Mouse (Mus musculus) left cerebral cortex, adult 9 months (tissue): Measurements from ENCODE around the gene Wwc1.

Experiments used
- DNase-seq, 2 experiments: peaks; one replicate each; pipeline ENCODE4 v3.0.0; 2022; ENCODE audit warnings: low spot score in 2 of 2

Gene Wwc1

GRCm38 (mm10) chr11:35933402-35934085, 46.8 kb downstream of the Wwc1 start:
- peak; percentile 32 to 38 for DNase-seq

- no peak for DNase-seq
These were observed 48.0 kb downstream of the Wwc1 start for GRCm38 (mm10) chr11:35932121-35932885.

GRCm38 (mm10) chr11:35930511-35931060, 49.7 kb downstream of the Wwc1 start:
- peak in 1 of 2 experiments; percentile 50 for DNase-seq

GRCm38 (mm10) chr11:35928453-35928852, 51.9 kb downstream of the Wwc1 start:
- no peak for DNase-seq

- DNase-seq, result peak in 1 of 2 experiments; percentile 78
These were observed 53.0 kb downstream of the Wwc1 start for GRCm38 (mm10) chr11:35927309-35927708.

GRCm38 (mm10) chr11:35925592-35925991, 54.7 kb downstream of the Wwc1 start:
- DNase-seq, result no peak

GRCm38 (mm10) chr11:35922205-35922873, 58.0 kb downstream of the Wwc1 start:
- no peak for DNase-seq

- no peak for DNase-seq
These were observed 59.6 kb downstream of the Wwc1 start for GRCm38 (mm10) chr11:35920776-35921175.

- no peak for DNase-seq
These were observed 60.3 kb downstream of the Wwc1 start for GRCm38 (mm10) chr11:35919856-35920503.

- DNase-seq, result no peak
These were observed 60.9 kb downstream of the Wwc1 start for GRCm38 (mm10) chr11:35919383-35919782.

GRCm38 (mm10) chr11:35916466-35917185, 63.7 kb downstream of the Wwc1 start:
- no peak for DNase-seq

- DNase-seq, result no peak
These were observed 64.8 kb downstream of the Wwc1 start for GRCm38 (mm10) chr11:35915546-35915945.

- no peak for DNase-seq
These were observed 66.8 kb downstream of the Wwc1 start for GRCm38 (mm10) chr11:35913418-35914044.

GRCm38 (mm10) chr11:35904955-35905550, 75.3 kb downstream of the Wwc1 start:
- no peak for DNase-seq

GRCm38 (mm10) chr11:35903079-35903478, 77.2 kb downstream of the Wwc1 start:
- DNase-seq, result peak in 1 of 2 experiments; percentile 61

GRCm38 (mm10) chr11:35899946-35900345, 80.4 kb downstream of the Wwc1 start:
- no peak for DNase-seq

- DNase-seq, result no peak
These were observed 86.9 kb downstream of the Wwc1 start for GRCm38 (mm10) chr11:35893454-35893853.

GRCm38 (mm10) chr11:35893018-35893421, 87.3 kb downstream of the Wwc1 start:
- DNase-seq, result peak in 1 of 2 experiments; percentile 39

- no peak for DNase-seq
These were observed 88.0 kb downstream of the Wwc1 start for GRCm38 (mm10) chr11:35892293-35892692.

- DNase-seq, result no peak
These were observed 91.5 kb downstream of the Wwc1 start for GRCm38 (mm10) chr11:35888790-35889189.
